Mouse (Mus musculus) forebrain, embryonic 12.5 days (tissue): Measurements from ENCODE around the gene Rnf214. TPM values are rescaled to one million over a fixed set of nuclear protein-coding genes. Genes with fewer than 3 reads are reported as not detected.
A peak's percentile ranks its signal among the peaks of the same experiment; 100 is the strongest.

ENCODE experiments used
- ATAC-seq: fragments of 200-750 bp; cut with Nextera tagmentation; 2 replicates; pipeline ENCODE4 v1.8.0; 2017; ENCODE audit warnings: moderate TSS enrichment; ENCODE audit not compliant: low FRiP score
- H3K27ac ChIP-seq: fragments of 300-500 bp; sonication (generic); 2 replicates; pipeline ENCODE4 v1.5.1; 2016; ENCODE audit warnings: mild to moderate bottlenecking
- H3K27me3 ChIP-seq: fragments of 300-500 bp; sonication (generic); 2 replicates; pipeline ENCODE4 v1.6.1; 2016; ENCODE audit warnings: mild to moderate bottlenecking
- H3K36me3 ChIP-seq: fragments of 300-500 bp; sonication (generic); replicated peaks from 2 replicates; pipeline ENCODE4 v1.6.1; 2016; ENCODE audit warnings: mild to moderate bottlenecking
- H3K4me1 ChIP-seq: fragments of 300-500 bp; sonication (generic); 2 replicates; pipeline ENCODE4 v1.6.1; 2016
- H3K4me2 ChIP-seq: fragments of 300-500 bp; sonication (generic); 2 replicates; pipeline ENCODE4 v1.6.1; 2016; ENCODE audit warnings: mild to moderate bottlenecking, moderate library complexity
- H3K4me3 ChIP-seq: fragments of 300-500 bp; sonication (generic); replicated peaks from 2 replicates; pipeline ENCODE4 v1.5.1; 2016; ENCODE audit warnings: mild to moderate bottlenecking
- H3K9ac ChIP-seq: fragments of 300-500 bp; sonication (generic); 2 replicates; pipeline ENCODE4 v1.6.1; 2016; ENCODE audit warnings: mild to moderate bottlenecking
- H3K9me3 ChIP-seq: fragments of 300-500 bp; sonication (generic); 2 replicates; pipeline ENCODE4 v1.6.1; 2016
- WGBS: fragments of 180-500 bp; shearing (Covaris S2); methylation state at CpG from one replicate; pipeline ENCODE4 v1.1.7; 2016; 5-methylcytosine and 5-hydroxymethylcytosine counted together
- polyA plus RNA-seq: library from polyadenylated mRNA; unstranded; fragments of >200 nt; fragmentation: Nextera tagmentation; extraction: Ambion mirVana; gene quantifications from 2 replicates; pipeline ENCODE4 v1.2.1, GENCODE M21; 2016

Rnf214 gene
- polyA plus RNA-seq, 1 experiment from 2014 or later = 92.3 TPM

- Histone ChIP-seq H3K4me2 (no peak overlapping the region), H3K27me3 (no peaks in the 10 kb centered on the region), H3K36me3 (peaks cover 58% of the 10 kb centered on the region), H3K9ac (no peak overlapping the region), H3K4me1 (no peaks in the 10 kb centered on the region), H3K4me3 (no peak overlapping the region), H3K27ac (no peak overlapping the region), H3K9me3 (no peaks in the 10 kb centered on the region)
- 90% methylated on average over 5 of the region's 5 CpGs for WGBS
- ATAC-seq = no peak
Observed at GRCm38 (mm10) chr9:45929285-45929684, 22.6 kb upstream of the Rnf214 start.

- no peak overlapping the region for H3K4me3 ChIP-seq
- H3K36me3 ChIP-seq = peaks cover 66% of the 10 kb centered on the region
- no peak overlapping the region for H3K9ac ChIP-seq
- WGBS = 68% methylated on average over 1 of the region's 1 CpGs
- no peak overlapping the region for H3K4me2 ChIP-seq
- no peak for ATAC-seq
- no peaks in the 10 kb centered on the region for H3K27me3 ChIP-seq
- no peaks in the 10 kb centered on the region for H3K4me1 ChIP-seq
- H3K27ac ChIP-seq = no peak overlapping the region
- H3K9me3 ChIP-seq = no peaks in the 10 kb centered on the region
Observed at GRCm38 (mm10) chr9:45919895-45920294, 13.2 kb upstream of the Rnf214 start.

- ATAC-seq = no peak
- Histone ChIP-seq H3K36me3 (peaks cover 82% of the 10 kb centered on the region), H3K27me3 (no peaks in the 10 kb centered on the region), H3K9me3 (no peaks in the 10 kb centered on the region), H3K27ac (no peak overlapping the region), H3K4me2 (no peak overlapping the region), H3K4me3 (no peak overlapping the region), H3K4me1 (no peaks in the 10 kb centered on the region), H3K9ac (no peak overlapping the region)
- WGBS = 90% methylated on average over 5 of the region's 5 CpGs
Observed at GRCm38 (mm10) chr9:45917041-45917934, 10.6 kb upstream of the Rnf214 start.

GRCm38 (mm10) chr9:45915659-45916058, 8.9 kb upstream of the Rnf214 start:
- peaks cover 84% of the 10 kb centered on the region for H3K36me3 ChIP-seq

GRCm38 (mm10) chr9:45911673-45912072, 5.0 kb upstream of the Rnf214 start:
- ATAC-seq = no peak
- H3K4me1 ChIP-seq = peaks cover 11% of the 10 kb centered on the region

More at GRCm38 (mm10) chr9:45915659-45916058, 8.9 kb upstream of the Rnf214 start:
- ATAC-seq = no peak
- H3K27me3 ChIP-seq = no peaks in the 10 kb centered on the region
- H3K9me3 ChIP-seq = no peaks in the 10 kb centered on the region
- H3K27ac ChIP-seq = no peak overlapping the region
- 95% methylated on average over 2 of the region's 2 CpGs for whole genome bisulfite sequencing
- H3K4me1 ChIP-seq = no peaks in the 10 kb centered on the region
- H3K9ac ChIP-seq = no peak overlapping the region
- no peak overlapping the region for H3K4me2 ChIP-seq
- no peak overlapping the region for H3K4me3 ChIP-seq

GRCm38 (mm10) chr9:45910995-45911394, 4.3 kb upstream of the Rnf214 start:
- Histone ChIP-seq H3K27me3 (no peaks in the 10 kb centered on the region), H3K4me1 (peaks cover 11% of the 10 kb centered on the region), H3K9ac (no peak overlapping the region), H3K36me3 (peaks cover 68% of the 10 kb centered on the region), H3K9me3 (no peaks in the 10 kb centered on the region), H3K27ac (no peak overlapping the region), H3K4me2 (no peak overlapping the region), H3K4me3 (no peak overlapping the region)
- ATAC-seq = no peak
- WGBS = 93% methylated on average over 3 of the region's 3 CpGs

More at GRCm38 (mm10) chr9:45911673-45912072, 5.0 kb upstream of the Rnf214 start:
- no peaks in the 10 kb centered on the region for H3K9me3 ChIP-seq
- H3K27ac ChIP-seq = no peak overlapping the region
- H3K27me3 ChIP-seq = no peaks in the 10 kb centered on the region
- peaks cover 75% of the 10 kb centered on the region for H3K36me3 ChIP-seq
- H3K4me2 ChIP-seq = no peak overlapping the region
- H3K4me3 ChIP-seq = no peak overlapping the region
- WGBS = 74% methylated on average over 1 of the region's 1 CpGs
- no peak overlapping the region for H3K9ac ChIP-seq

GRCm38 (mm10) chr9:45907078-45907428, 342 bp upstream of the Rnf214 start:
- Histone ChIP-seq H3K4me3 (peak overlapping the region; percentile 95), H3K27me3 (no peaks in the 10 kb centered on the region), H3K4me2 (peak overlapping the region; percentile 83), H3K9ac (peak overlapping the region; percentile 98), H3K36me3 (peaks cover 42% of the 10 kb centered on the region), H3K9me3 (no peaks in the 10 kb centered on the region), H3K4me1 (peaks cover 22% of the 10 kb centered on the region), H3K27ac (peak overlapping the region; percentile 95)
- WGBS = under 1% methylated on average over 19 of the region's 19 CpGs
- peak; percentile 61; the same call in 1 of the 2 replicates for ATAC-seq

- H3K9ac ChIP-seq = peak overlapping the region; percentile 98
- H3K36me3 ChIP-seq = peaks cover 42% of the 10 kb centered on the region
- peak overlapping the region; percentile 95 for H3K4me3 ChIP-seq
- H3K9me3 ChIP-seq = no peaks in the 10 kb centered on the region
- peaks cover 22% of the 10 kb centered on the region for H3K4me1 ChIP-seq
- H3K4me2 ChIP-seq = peak overlapping the region; percentile 83
- 0% methylated on average over 23 of the region's 27 CpGs for WGBS
- ATAC-seq = peak; percentile 69
- H3K27ac ChIP-seq = peak overlapping the region; percentile 95
- no peaks in the 10 kb centered on the region for H3K27me3 ChIP-seq
Observed at GRCm38 (mm10) chr9:45905811-45906237, 887 bp downstream of the Rnf214 start.

- no peak overlapping the region; the same call in 1 of the 2 replicates for H3K27ac ChIP-seq
Observed at GRCm38 (mm10) chr9:45905196-45905595, 1.5 kb downstream of the Rnf214 start.

GRCm38 (mm10) chr9:45893681-45894080, 13.0 kb downstream of the Rnf214 start:
- H3K9ac ChIP-seq = no peak overlapping the region
- no peak overlapping the region for H3K27ac ChIP-seq
- H3K4me3 ChIP-seq = no peak overlapping the region
- H3K36me3 ChIP-seq = peaks cover 91% of the 10 kb centered on the region
- no peaks in the 10 kb centered on the region for H3K9me3 ChIP-seq
- no peak for ATAC-seq
- no peaks in the 10 kb centered on the region for H3K4me1 ChIP-seq
- H3K27me3 ChIP-seq = no peaks in the 10 kb centered on the region
- no peak overlapping the region for H3K4me2 ChIP-seq

More at GRCm38 (mm10) chr9:45905196-45905595, 1.5 kb downstream of the Rnf214 start:
- 61% methylated on average over 4 of the region's 4 CpGs for WGBS
- Histone ChIP-seq H3K36me3 (peaks cover 36% of the 10 kb centered on the region), H3K4me1 (peaks cover 22% of the 10 kb centered on the region), H3K4me2 (peak overlapping the region; percentile 83), H3K9ac (peak overlapping the region; percentile 98), H3K27me3 (no peaks in the 10 kb centered on the region), H3K4me3 (peak overlapping the region; percentile 95), H3K9me3 (no peaks in the 10 kb centered on the region)
- ATAC-seq = no peak

- no peak overlapping the region for H3K4me3 ChIP-seq
- H3K9me3 ChIP-seq = no peaks in the 10 kb centered on the region
- H3K9ac ChIP-seq = no peak overlapping the region
- no peaks in the 10 kb centered on the region for H3K27me3 ChIP-seq
- ATAC-seq = no peak
- H3K36me3 ChIP-seq = peaks cover 72% of the 10 kb centered on the region
- 83% methylated on average over 2 of the region's 2 CpGs for WGBS
- H3K4me2 ChIP-seq = no peak overlapping the region
- H3K27ac ChIP-seq = no peak overlapping the region
- H3K4me1 ChIP-seq = no peaks in the 10 kb centered on the region
Observed at GRCm38 (mm10) chr9:45877928-45878327, 28.8 kb downstream of the Rnf214 start.

- no peak for ATAC-seq
- H3K9me3 ChIP-seq = no peaks in the 10 kb centered on the region
- H3K4me1 ChIP-seq = no peaks in the 10 kb centered on the region
- H3K4me3 ChIP-seq = no peak overlapping the region
- H3K27ac ChIP-seq = no peak overlapping the region
- WGBS = 90% methylated on average over 3 of the region's 3 CpGs
- H3K9ac ChIP-seq = no peak overlapping the region
- H3K36me3 ChIP-seq = peaks cover 82% of the 10 kb centered on the region
- no peaks in the 10 kb centered on the region for H3K27me3 ChIP-seq
- no peak overlapping the region for H3K4me2 ChIP-seq
Observed at GRCm38 (mm10) chr9:45870265-45870664, 36.4 kb downstream of the Rnf214 start.

GRCm38 (mm10) chr9:45869181-45869580, 37.5 kb downstream of the Rnf214 start:
- H3K9ac ChIP-seq = no peak overlapping the region
- H3K36me3 ChIP-seq = peaks cover 86% of the 10 kb centered on the region
- H3K4me2 ChIP-seq = no peak overlapping the region
- no peak overlapping the region for H3K27ac ChIP-seq
- H3K4me1 ChIP-seq = no peaks in the 10 kb centered on the region
- WGBS = 86% methylated on average over 3 of the region's 3 CpGs
- no peak for ATAC-seq
- no peaks in the 10 kb centered on the region for H3K27me3 ChIP-seq
- no peak overlapping the region for H3K4me3 ChIP-seq
- H3K9me3 ChIP-seq = no peaks in the 10 kb centered on the region
